Mouse (Mus musculus): ENCODE measurements around the gene Elob.

- no peak for TF ChIP-seq CTCF (IDR thresholded peaks at IDR 0.05; ENCODE audit: borderline replicate concordance, extremely low read depth, insufficient read depth, insufficient read length)
- no peak for TF ChIP-seq POLR2A (IDR thresholded peaks at IDR 0.05; ENCODE audit: borderline replicate concordance, extremely low read depth, insufficient read depth, insufficient read length, poor library complexity, severe bottlenecking)
Observed at GRCm38 (mm10) chr17:23788973-23789372, 40.0 kb downstream of the Elob start.
